Comparison of ENCODE assay signal across 18 mouse cellular contexts in the genomic region with DNA sequence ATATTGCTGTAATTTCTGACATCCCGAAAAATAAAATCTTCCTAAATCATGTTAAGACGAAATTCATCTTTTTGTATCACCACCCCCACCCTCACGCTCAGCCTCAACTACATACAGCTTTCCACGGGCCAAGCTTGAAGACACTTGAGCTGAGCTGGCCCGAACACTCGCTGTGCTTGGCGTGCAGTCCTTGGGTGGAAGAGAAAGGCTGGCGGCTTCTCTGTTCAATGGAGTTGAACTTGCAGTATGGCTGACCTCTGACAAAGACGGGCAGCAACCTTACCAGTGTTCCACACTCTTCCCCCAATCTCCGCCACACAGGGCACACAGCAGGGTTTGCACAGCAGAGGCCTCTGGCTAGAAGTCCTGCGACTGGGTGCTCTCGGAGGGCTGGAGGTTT. TPM values are rescaled to one million over a fixed set of nuclear protein-coding genes. Genes with fewer than 3 reads are reported as not detected.
A peak's percentile ranks its signal among the peaks of the same experiment; 100 is the strongest.
DNase-seq lines count a peak whose midpoint lies in the region; ATAC-seq and TF ChIP-seq lines count a peak whose summit lies in the region.
"Had no signal": no experiment of that assay in that cellular context is flagged by ENCODE, and none has a peak within 500 bp of the region (broad histone marks: within the 10 kb centered on the region; RNA-seq: fewer than 3 reads in every experiment).

No protein-coding gene starts in this region.

- no peak for TF ChIP-seq CTCF in kidney, postnatal 0 days (IDR thresholded peaks at IDR 0.05; ENCODE audit: low read depth)

- no peaks in the 10 kb centered on the region for H3K9me3 ChIP-seq in kidney, postnatal 0 days (replicated peaks; ENCODE audit: low read length)
- H3K9me3 ChIP-seq in liver, embryonic 11.5 days (ENCODE audit: control insufficient read depth, low read length): no peaks in the 10 kb centered on the region
- H3K9me3 ChIP-seq in liver, embryonic 12.5 days (replicated peaks): no peaks in the 10 kb centered on the region
- H3K9me3 ChIP-seq: embryonic facial prominence, embryonic 15.5 days; forebrain, embryonic 10.5 days; heart, embryonic 10.5 days; hindbrain, embryonic 15.5 days had no signal

- intact Hi-C loops in gastrocnemius, postnatal 36 days (cut with DNase I): no loop called here

- no peaks in the 10 kb centered on the region; the same call in 1 of the 2 replicates for H3K4me1 ChIP-seq in kidney, postnatal 0 days (replicated peaks; ENCODE audit: insufficient read depth, low read length)
- H3K4me1 ChIP-seq in liver, embryonic 11.5 days (replicated peaks; ENCODE audit: control insufficient read depth, insufficient read depth, low read length): 0 out of 2 replicates have a peak, but pooled peaks cover 3% of the 10 kb centered on the region
- H3K4me1 ChIP-seq in liver, embryonic 12.5 days: peaks cover 8% of the 10 kb centered on the region

- H3K36me3 ChIP-seq in kidney, postnatal 0 days (ENCODE audit: insufficient read depth, low read length): peaks cover 51% of the 10 kb centered on the region
- peaks cover 68% of the 10 kb centered on the region for H3K36me3 ChIP-seq in liver, embryonic 11.5 days (ENCODE audit: control insufficient read depth, insufficient read depth, low read length)
- H3K36me3 ChIP-seq in liver, embryonic 12.5 days: peaks cover 93% of the 10 kb centered on the region

- no peak overlapping the region for H3K4me3 ChIP-seq in kidney, postnatal 0 days (replicated peaks; ENCODE audit: low read depth, low read length)
- H3K4me3 ChIP-seq in liver, embryonic 11.5 days (ENCODE audit: low read depth, low read length): no peak overlapping the region
- no peak overlapping the region for H3K4me3 ChIP-seq in liver, embryonic 12.5 days
- H3K4me3 ChIP-seq: embryonic facial prominence, embryonic 15.5 days; erythroblast, embryonic 14.5 days; forebrain, embryonic 10.5 days; gastrocnemius, adult 2 months; heart, embryonic 10.5 days; hindbrain, embryonic 15.5 days had no signal

- no peaks in the 10 kb centered on the region for H3K27me3 ChIP-seq in kidney, postnatal 0 days (ENCODE audit: insufficient read depth, low read length)
- H3K27me3 ChIP-seq in liver, embryonic 11.5 days (replicated peaks; ENCODE audit: control insufficient read depth, insufficient read depth, low read length): no peaks in the 10 kb centered on the region
- no peaks in the 10 kb centered on the region for H3K27me3 ChIP-seq in liver, embryonic 12.5 days (replicated peaks)
- H3K27me3 ChIP-seq: embryonic facial prominence, embryonic 15.5 days; hindbrain, embryonic 15.5 days had no signal

- H3K27ac ChIP-seq in kidney, postnatal 0 days: 0 out of 2 replicates have a peak overlapping the region, but pooled peaks have one; percentile 36
- H3K27ac ChIP-seq in liver, embryonic 11.5 days (ENCODE audit: low read depth, low read length): 0 out of 2 replicates have a peak overlapping the region, but pooled peaks have one; percentile 29
- no peak overlapping the region for H3K27ac ChIP-seq in liver, embryonic 12.5 days
- H3K27ac ChIP-seq: embryonic facial prominence, embryonic 15.5 days; forebrain, embryonic 10.5 days; gastrocnemius, adult 2 months; heart, embryonic 10.5 days had no signal

- 82% methylated on average over 12 of the region's 12 CpGs for WGBS in kidney, postnatal 0 days
- WGBS in liver, embryonic 11.5 days: 88% methylated on average over 12 of the region's 12 CpGs
- WGBS in liver, embryonic 12.5 days (ENCODE audit: insufficient replicate concordance): 84% methylated on average over 12 of the region's 12 CpGs

- no peak for ATAC-seq in kidney, postnatal 0 days (replicated peaks; ENCODE audit: low FRiP score, low read depth)
- no peak for ATAC-seq in liver, embryonic 11.5 days (replicated peaks; ENCODE audit: low FRiP score)
- no peak for ATAC-seq in liver, embryonic 12.5 days
- ATAC-seq: inflammation-experienced regulatory T-cells, adult 6 months had no signal

- DNase-seq in gastrocnemius, postnatal 10 days: peak; percentile 10
- DNase-seq in gastrocnemius, postnatal 36 days: no peak
- DNase-seq in kidney, postnatal 0 days (ENCODE audit: low spot score): no peak
- no peak for DNase-seq in kidney, postnatal 4 days
- DNase-seq in liver, embryonic 11.5 days (ENCODE audit: low spot score): no peak
- DNase-seq in urinary bladder, postnatal 36 days (ENCODE audit: low spot score in 2 of 2): no peak
- DNase-seq: adrenal gland, adult 2 months; adrenal gland, postnatal 25 days; cerebellum, adult 18-20 months; embryo, embryonic 11 days; gastrocnemius, adult 2 months had no signal

- no peak overlapping the region for H3K9ac ChIP-seq in kidney, postnatal 0 days (ENCODE audit: low read depth, low read length)
- H3K9ac ChIP-seq in liver, embryonic 11.5 days (ENCODE audit: low read depth, low read length): no peak overlapping the region; the same call in 1 of the 2 replicates
- no peak overlapping the region for H3K9ac ChIP-seq in liver, embryonic 12.5 days
- H3K9ac ChIP-seq: embryonic facial prominence, embryonic 15.5 days; hindbrain, embryonic 15.5 days had no signal

- no peak overlapping the region for H3K4me2 ChIP-seq in kidney, postnatal 0 days (ENCODE audit: low read length)
- H3K4me2 ChIP-seq in liver, embryonic 11.5 days: no peak overlapping the region
- no peak overlapping the region for H3K4me2 ChIP-seq in liver, embryonic 12.5 days
- H3K4me2 ChIP-seq: embryonic facial prominence, embryonic 15.5 days; hindbrain, embryonic 15.5 days had no signal

RNA-seq across cellular contexts. Expression of gene Gins2, which starts 7.8 kb away (rescaled TPM):
- 1 to 10 TPM; 8.6 to 9.1 TPM for total RNA-seq in gastrocnemius, postnatal 10 days (2021)
- under 1 TPM; 0.66 to 0.94 TPM for total RNA-seq in gastrocnemius, postnatal 36 days (2021)
- 54.0 and 70.0 TPM in 2 replicates for polyA plus RNA-seq in kidney, postnatal 0 days (2015; fragmentation: Nextera tagmentation; extraction: Ambion mirVana)
- polyA plus RNA-seq in liver, embryonic 11.5 days (2014; fragmentation: Nextera tagmentation; extraction: Ambion mirVana): 125 and 127 TPM in 2 replicates
- polyA plus RNA-seq in liver, embryonic 12.5 days (2016; fragmentation: Nextera tagmentation; extraction: Ambion mirVana): 77.5 and 81.2 TPM in 2 replicates
